Mouse (Mus musculus) thymus, adult 2 months (tissue): ENCODE data around the gene Uso1. TPM values are rescaled to one million over a fixed set of nuclear protein-coding genes. Genes with fewer than 3 reads are reported as not detected.

ENCODE experiments used
- DNase-seq: peaks from one replicate; pipeline ENCODE4 v3.0.0; 2021
- H3K27ac ChIP-seq: fragments of 200-500 bp; 2 replicates; pipeline ENCODE4 v1.5.1; 2012; ENCODE audit warnings: low read length, control low read depth; ENCODE audit not compliant: control insufficient read depth, insufficient read depth
- H3K27me3 ChIP-seq: fragments of 200-500 bp; 2 replicates; pipeline ENCODE4 v1.6.1; 2012; ENCODE audit warnings: mild to moderate bottlenecking, low read length, moderate library complexity, mixed read lengths; ENCODE audit not compliant: control insufficient read depth, insufficient read depth
- H3K36me3 ChIP-seq: fragments of 200-500 bp; 2 replicates; pipeline ENCODE4 v1.6.1; 2012; ENCODE audit warnings: mild to moderate bottlenecking, low read length, moderate library complexity; ENCODE audit not compliant: control insufficient read depth, insufficient read depth
- H3K4me1 ChIP-seq: fragments of 200-500 bp; replicated peaks from 2 replicates; pipeline ENCODE4 v1.6.1; 2012; ENCODE audit warnings: low read length; ENCODE audit not compliant: control insufficient read depth, insufficient read depth
- H3K4me3 ChIP-seq: fragments of 200-500 bp; 2 replicates; pipeline ENCODE4 v1.5.1; 2012; ENCODE audit warnings: mild to moderate bottlenecking, low read length, control low read depth, moderate library complexity; ENCODE audit not compliant: control insufficient read depth, insufficient read depth
- CTCF ChIP-seq: fragments of 200-500 bp; IDR thresholded peaks from 2 replicates; pipeline ENCODE4 v1.5.1; 2012; ENCODE audit warnings: mild to moderate bottlenecking, control low read depth, low read length, moderate library complexity, borderline replicate concordance; ENCODE audit not compliant: control insufficient read depth, poor library complexity, insufficient read depth; ENCODE audit errors: extremely low read depth
- POLR2A ChIP-seq: fragments of 200-500 bp; IDR thresholded peaks from 2 replicates; pipeline ENCODE4 v1.6.1; 2012; ENCODE audit warnings: mild to moderate bottlenecking, low read length, control low read depth, moderate library complexity; ENCODE audit not compliant: control insufficient read depth, poor library complexity, insufficient read depth; ENCODE audit errors: extremely low read depth
- WGBS: fragments of 180-500 bp; shearing (Covaris S2); methylation state at CpG from one replicate; pipeline ENCODE4 v1.1.7; 2018; 5-methylcytosine and 5-hydroxymethylcytosine counted together
- polyA plus RNA-seq: library from polyadenylated mRNA; depleted of rRNA; stranded (reverse); fragments of >200 nt; gene quantifications from 2 replicates; pipeline ENCODE4 v1.2.3, GENCODE M21; 2012; rRNA removed

Gene Uso1
- 25.4 and 32.3 TPM in 2 replicates for polyA plus RNA-seq

- TF ChIP-seq POLR2A (peak; percentile 72; the same call in 1 of the 2 replicates), CTCF (no peak; the same call in 1 of the 2 replicates)
- H3K27ac ChIP-seq: no peak within 1 kb of the TSS
- WGBS: under 1% methylated on average over 57 of the region's 59 CpGs
- no peaks in the 10 kb centered on the region for H3K27me3 ChIP-seq
- H3K36me3 ChIP-seq: no peaks in the 10 kb centered on the region
- peaks cover 9% of the 10 kb centered on the region for H3K4me1 ChIP-seq
- H3K4me3 ChIP-seq: peak within 1 kb of the TSS; percentile 77
- DNase-seq: peak; percentile 97
These were observed at the start of gene Uso1 for GRCm38 (mm10) chr5:92137239-92138046. Gene Uso1 (plus strand): TSS chr5:92137938.

GRCm38 (mm10) chr5:92093263-92094061, 44.3 kb upstream of the Uso1 start:
- no peak for DNase-seq
- Histone ChIP-seq H3K27me3 (no peaks in the 10 kb centered on the region), H3K36me3 (no peaks in the 10 kb centered on the region), H3K27ac (peak overlapping the region; percentile 49; the same call in 1 of the 2 replicates), H3K4me3 (peak overlapping the region; percentile 33), H3K4me1 (peaks cover 14% of the 10 kb centered on the region)
- TF ChIP-seq POLR2A (no peak), CTCF (no peak)
- WGBS: 25% methylated on average over 15 of the region's 15 CpGs

- Histone ChIP-seq H3K36me3 (no peaks in the 10 kb centered on the region), H3K27me3 (no peaks in the 10 kb centered on the region), H3K4me3 (no peak overlapping the region), H3K27ac (no peak overlapping the region), H3K4me1 (peaks cover 14% of the 10 kb centered on the region)
- 1% methylated on average over 3 of the region's 3 CpGs for WGBS
- TF ChIP-seq POLR2A: no peak
- no peak for TF ChIP-seq CTCF
- DNase-seq: no peak
These were observed 43.7 kb upstream of the Uso1 start for GRCm38 (mm10) chr5:92094062-92094415.

- Histone ChIP-seq H3K27ac (no peak overlapping the region), H3K4me1 (peaks cover 14% of the 10 kb centered on the region), H3K27me3 (no peaks in the 10 kb centered on the region), H3K36me3 (no peaks in the 10 kb centered on the region), H3K4me3 (no peak overlapping the region)
- WGBS: 95% methylated on average over 6 of the region's 6 CpGs
- no peak for TF ChIP-seq CTCF
- TF ChIP-seq POLR2A: no peak
- DNase-seq: no peak
These were observed 41.0 kb upstream of the Uso1 start for GRCm38 (mm10) chr5:92096786-92097185.

- H3K4me1 ChIP-seq: peaks cover 20% of the 10 kb centered on the region
- H3K4me3 ChIP-seq: no peak overlapping the region
- TF ChIP-seq POLR2A: no peak
- TF ChIP-seq CTCF: no peak
- no peaks in the 10 kb centered on the region for H3K27me3 ChIP-seq
- no peak overlapping the region for H3K27ac ChIP-seq
- no peak for DNase-seq
- no peaks in the 10 kb centered on the region for H3K36me3 ChIP-seq
- WGBS: 98% methylated on average over 4 of the region's 4 CpGs
These were observed 40.0 kb upstream of the Uso1 start for GRCm38 (mm10) chr5:92097779-92098178.

GRCm38 (mm10) chr5:92098351-92099109, 39.2 kb upstream of the Uso1 start:
- no peaks in the 10 kb centered on the region for H3K36me3 ChIP-seq
- no peaks in the 10 kb centered on the region for H3K27me3 ChIP-seq
- TF ChIP-seq CTCF (no peak), POLR2A (no peak)
- H3K4me1 ChIP-seq: peaks cover 20% of the 10 kb centered on the region
- H3K4me3 ChIP-seq: no peak overlapping the region
- 79% methylated on average over 13 of the region's 13 CpGs for WGBS
- DNase-seq: no peak
- no peak overlapping the region for H3K27ac ChIP-seq
